Mouse (Mus musculus) neural tube, embryonic 14.5 days (tissue): ENCODE measurements around the gene Frmd4a. TPM values are rescaled to one million over a fixed set of nuclear protein-coding genes. Genes with fewer than 3 reads are reported as not detected.
"Not testable (repeated sequence)": the region's sequence is repeated elsewhere in the genome, so short reads cannot be mapped to it uniquely, and the experiment has no call there.

Experiments
- ATAC-seq: fragments of 200-750 bp; cut with Nextera tagmentation; 2 replicates; pipeline ENCODE4 v1.8.0; 2017; ENCODE audit warnings: low read depth, mild to moderate bottlenecking, moderate TSS enrichment, moderate library complexity
- H3K27ac ChIP-seq: fragments of 300-500 bp; sonication (generic); 2 replicates; pipeline ENCODE4 v1.5.1; 2014; ENCODE audit warnings: low read depth, mild to moderate bottlenecking, control low read depth, low read length, moderate library complexity, mixed read lengths
- H3K27me3 ChIP-seq: fragments of 300-500 bp; sonication (generic); 2 replicates; pipeline ENCODE4 v1.6.1; 2014; ENCODE audit warnings: low read length; ENCODE audit not compliant: control insufficient read depth, insufficient read depth
- H3K36me3 ChIP-seq: fragments of 300-500 bp; sonication (generic); 2 replicates; pipeline ENCODE4 v1.6.1; 2014; ENCODE audit warnings: low read length, mixed read lengths; ENCODE audit not compliant: control insufficient read depth, insufficient read depth
- H3K4me1 ChIP-seq: fragments of 300-500 bp; sonication (generic); 2 replicates; pipeline ENCODE4 v1.6.1; 2014; ENCODE audit warnings: low read length; ENCODE audit not compliant: control insufficient read depth, insufficient read depth
- H3K4me2 ChIP-seq: fragments of 300-500 bp; sonication (generic); 2 replicates; pipeline ENCODE4 v1.6.1; 2014; ENCODE audit warnings: mild to moderate bottlenecking, low read depth, low read length, control low read depth
- H3K4me3 ChIP-seq: fragments of 300-500 bp; sonication (generic); 2 replicates; pipeline ENCODE4 v1.5.1; 2014; ENCODE audit warnings: low read depth, low read length, control low read depth, mixed read lengths
- H3K9ac ChIP-seq: fragments of 300-500 bp; sonication (generic); replicated peaks from 2 replicates; pipeline ENCODE4 v1.6.1; 2014; ENCODE audit warnings: low read depth, mild to moderate bottlenecking, control low read depth, low read length, mixed read lengths
- H3K9me3 ChIP-seq: fragments of 300-500 bp; sonication (generic); 2 replicates; pipeline ENCODE4 v1.6.1; 2016; ENCODE audit warnings: low read length; ENCODE audit not compliant: control insufficient read depth
- WGBS: fragments of 180-500 bp; shearing (Covaris S2); extraction: QIAGEN DNeasy Blood & Tissue Kit; methylation state at CpG from one replicate; pipeline ENCODE4 v1.1.7; 2014; 5-methylcytosine and 5-hydroxymethylcytosine counted together
- polyA plus RNA-seq: library from polyadenylated mRNA; unstranded; fragments of >200 nt; fragmentation: Nextera tagmentation; extraction: Ambion mirVana; gene quantifications from 2 replicates; pipeline ENCODE4 v1.2.1, GENCODE M21; 2014

Frmd4a gene
- polyA plus RNA-seq, 1 experiment from 2014 or later: 67.4 TPM

DNA sequence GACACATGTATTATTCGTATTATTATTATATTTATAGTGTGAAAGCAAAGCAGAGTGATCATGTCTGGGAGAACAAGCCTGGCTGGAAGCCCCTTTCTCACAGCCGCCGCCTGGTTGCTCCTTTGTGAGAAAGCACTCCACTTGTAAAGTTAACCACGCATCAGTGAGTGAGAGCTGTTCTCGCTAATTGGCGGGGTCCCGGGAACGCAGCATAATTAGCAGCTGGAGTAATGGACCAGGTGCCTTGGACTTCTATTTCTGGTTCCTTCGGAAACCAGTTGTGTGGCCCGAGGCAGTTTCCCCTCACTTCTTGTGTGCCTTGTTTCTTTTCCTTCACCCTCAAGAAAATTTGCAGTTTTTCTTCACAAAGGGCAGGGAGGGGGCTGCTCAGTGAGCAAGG is 538.7 kb downstream of the Frmd4a start:
- ATAC-seq: 0 out of 2 replicates have a peak, but pooled peaks have one; percentile 30
- no peaks in the 10 kb centered on the region for H3K27me3 ChIP-seq
- H3K4me2 ChIP-seq: no peak overlapping the region
- H3K4me1 ChIP-seq: peaks cover 38% of the 10 kb centered on the region
- no peak overlapping the region for H3K9ac ChIP-seq
- H3K27ac ChIP-seq: 0 out of 2 replicates have a peak overlapping the region, but pooled peaks have one; percentile 45
- no peaks in the 10 kb centered on the region for H3K9me3 ChIP-seq
- WGBS: 15% methylated on average over 10 of the region's 10 CpGs
- H3K4me3 ChIP-seq: no peak overlapping the region
- no peaks in the 10 kb centered on the region for H3K36me3 ChIP-seq

DNA sequence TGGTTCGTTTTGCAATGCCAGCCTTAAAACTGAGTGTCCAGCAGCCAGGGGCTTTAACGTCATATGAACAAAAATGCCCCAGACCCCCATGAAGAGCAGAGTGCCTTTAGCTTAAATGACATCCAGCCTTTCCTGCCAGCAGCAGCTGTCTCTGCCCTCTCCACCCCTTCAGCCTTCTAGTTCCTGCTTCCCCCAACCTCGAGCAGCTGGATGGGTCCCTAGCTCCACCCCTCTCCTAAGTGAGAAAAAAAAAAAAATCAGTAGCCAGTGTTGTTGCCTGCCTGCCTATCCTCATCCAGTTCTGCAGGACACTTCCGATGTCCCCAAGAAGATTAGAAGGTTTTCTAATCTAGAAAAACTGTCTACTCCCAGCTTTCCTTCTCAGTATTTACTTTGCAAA is 539.5 kb downstream of the Frmd4a start:
- Histone ChIP-seq H3K9ac (no peak overlapping the region), H3K36me3 (no peaks in the 10 kb centered on the region), H3K9me3 (no peaks in the 10 kb centered on the region), H3K4me3 (no peak overlapping the region), H3K27ac (no peak overlapping the region; the same call in 1 of the 2 replicates), H3K4me1 (peaks cover 40% of the 10 kb centered on the region), H3K4me2 (no peak overlapping the region), H3K27me3 (no peaks in the 10 kb centered on the region)
- ATAC-seq: no peak
- WGBS: 29% methylated on average over 4 of the region's 4 CpGs

DNA sequence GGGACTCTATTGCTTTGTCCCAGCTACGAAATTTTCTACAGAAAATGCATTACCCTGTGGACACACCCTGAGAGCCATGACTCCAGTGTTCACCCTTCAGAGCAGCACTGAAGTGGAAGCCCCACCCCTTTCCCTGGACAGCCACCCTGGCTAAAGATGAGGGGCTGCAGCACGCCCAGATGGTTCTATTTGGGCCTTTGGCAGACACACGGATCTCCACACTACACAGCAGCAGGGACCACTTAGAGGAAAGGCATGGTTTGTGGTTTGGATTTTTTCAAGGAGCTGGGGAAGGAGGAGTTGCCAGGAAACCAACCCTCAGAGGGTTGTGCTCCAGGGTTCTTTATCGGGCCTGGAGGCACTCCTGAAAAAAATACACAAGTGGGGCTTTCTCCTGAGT is 539.9 kb downstream of the Frmd4a start:
- Histone ChIP-seq H3K4me2 (no peak overlapping the region), H3K4me1 (peaks cover 40% of the 10 kb centered on the region), H3K9ac (no peak overlapping the region), H3K9me3 (no peaks in the 10 kb centered on the region), H3K36me3 (no peaks in the 10 kb centered on the region), H3K4me3 (no peak overlapping the region), H3K27me3 (no peaks in the 10 kb centered on the region), H3K27ac (no peak overlapping the region)
- no peak for ATAC-seq
- 53% methylated on average over 4 of the region's 4 CpGs for WGBS

DNA sequence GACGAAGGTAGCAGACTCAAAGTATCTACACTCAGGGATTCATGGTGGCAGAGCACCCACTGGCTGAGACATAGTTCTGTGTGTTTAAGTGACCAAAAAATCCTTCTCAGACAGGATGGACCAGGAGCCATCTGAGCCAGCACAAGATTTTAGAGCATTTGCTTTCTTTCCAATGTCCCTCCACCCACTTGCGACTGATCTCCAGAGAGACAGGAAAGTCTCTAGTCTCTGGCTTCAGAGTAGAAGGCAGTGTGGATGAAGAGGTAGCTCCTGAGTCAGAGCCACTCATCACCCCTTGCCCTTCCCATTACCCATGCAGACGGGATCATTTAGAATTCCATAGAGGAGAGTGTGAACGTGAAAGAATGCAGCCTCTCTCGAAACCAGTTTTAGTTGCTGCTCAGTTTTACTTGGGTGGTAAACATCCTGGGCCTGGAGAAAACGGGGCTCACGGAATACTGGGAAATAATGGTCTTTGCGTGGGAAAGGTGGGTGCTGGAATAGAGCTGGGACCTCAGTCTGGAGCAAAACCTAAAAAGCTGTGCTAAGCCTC is 541.2 kb downstream of the Frmd4a start:
- no peak for ATAC-seq
- Histone ChIP-seq H3K4me2 (peak overlapping the region; percentile 59), H3K9ac (peak overlapping the region; percentile 48), H3K27ac (peak overlapping the region; percentile 87), H3K27me3 (no peaks in the 10 kb centered on the region), H3K4me3 (peak overlapping the region; percentile 33), H3K4me1 (peaks cover 40% of the 10 kb centered on the region), H3K36me3 (no peaks in the 10 kb centered on the region), H3K9me3 (no peaks in the 10 kb centered on the region)
- WGBS: 21% methylated on average over 8 of the region's 8 CpGs

DNA sequence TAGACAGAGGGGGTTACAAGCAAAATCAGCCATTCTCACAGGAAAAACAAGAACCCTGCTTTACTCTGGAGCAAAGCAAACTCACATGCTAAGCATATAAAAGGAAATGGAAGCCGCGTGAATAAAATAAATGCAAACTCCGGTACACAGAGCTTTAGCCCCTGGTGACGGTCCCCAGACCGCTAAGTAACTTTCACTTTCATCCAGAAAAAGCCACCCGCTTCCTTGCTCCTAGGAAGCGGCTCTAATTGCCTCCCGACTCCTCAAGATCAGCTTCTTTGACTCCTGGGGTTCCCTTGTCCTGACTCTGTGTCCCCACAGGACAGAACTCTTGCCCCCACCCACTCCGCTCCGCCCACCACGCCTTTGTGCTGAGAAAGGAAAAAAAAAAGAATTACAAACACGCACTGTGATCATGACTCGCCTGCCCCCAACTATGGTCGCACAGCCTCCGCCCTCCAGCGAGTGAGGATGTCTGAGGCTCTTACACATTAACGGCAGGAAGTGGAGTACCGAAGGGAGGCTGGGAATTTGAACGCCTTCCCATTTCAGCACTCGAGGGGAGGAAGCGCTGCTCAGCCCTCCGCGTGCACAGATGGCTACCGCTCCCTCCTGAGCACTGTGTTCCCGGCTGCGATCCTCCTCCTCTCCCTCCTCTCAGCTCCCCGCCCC is 541.8 kb downstream of the Frmd4a start:
- Histone ChIP-seq H3K27ac (peak overlapping the region; percentile 87), H3K9me3 (no peaks in the 10 kb centered on the region), H3K36me3 (no peaks in the 10 kb centered on the region), H3K4me2 (peak overlapping the region; percentile 59), H3K4me1 (peaks cover 40% of the 10 kb centered on the region), H3K27me3 (no peaks in the 10 kb centered on the region), H3K9ac (peak overlapping the region; percentile 48), H3K4me3 (peak overlapping the region; percentile 33)
- WGBS: under 1% methylated on average over 27 of the region's 27 CpGs
- ATAC-seq: peak; percentile 90

DNA sequence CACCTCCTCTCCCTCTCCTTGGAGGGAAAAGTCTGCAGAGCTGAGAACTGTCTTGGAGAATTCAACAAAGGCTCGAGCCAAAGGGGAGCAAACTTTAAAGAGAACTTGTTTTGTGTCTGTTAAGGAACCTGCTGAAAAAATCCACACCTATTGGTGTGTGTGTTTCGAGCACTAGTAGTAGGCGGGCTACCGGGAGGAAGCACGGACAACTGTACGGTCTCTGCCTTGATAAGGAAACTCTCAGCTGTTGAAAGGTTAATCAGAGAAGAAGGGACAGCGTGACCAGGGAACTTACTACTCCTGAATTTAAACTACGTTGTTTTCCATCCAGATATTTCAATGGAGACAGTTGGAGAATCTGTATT is 542.3 kb downstream of the Frmd4a start:
- H3K9me3 ChIP-seq: no peaks in the 10 kb centered on the region
- H3K9ac ChIP-seq: peak overlapping the region; percentile 48; the same call in 1 of the 2 replicates
- H3K4me2 ChIP-seq: peak overlapping the region; percentile 59
- peak overlapping the region; percentile 87; the same call in 1 of the 2 replicates for H3K27ac ChIP-seq
- peak; percentile 20; the same call in 1 of the 2 replicates for ATAC-seq
- no peaks in the 10 kb centered on the region for H3K27me3 ChIP-seq
- 2% methylated on average over 8 of the region's 8 CpGs for WGBS
- H3K36me3 ChIP-seq: no peaks in the 10 kb centered on the region
- H3K4me3 ChIP-seq: peak overlapping the region; percentile 33
- peaks cover 40% of the 10 kb centered on the region for H3K4me1 ChIP-seq

DNA sequence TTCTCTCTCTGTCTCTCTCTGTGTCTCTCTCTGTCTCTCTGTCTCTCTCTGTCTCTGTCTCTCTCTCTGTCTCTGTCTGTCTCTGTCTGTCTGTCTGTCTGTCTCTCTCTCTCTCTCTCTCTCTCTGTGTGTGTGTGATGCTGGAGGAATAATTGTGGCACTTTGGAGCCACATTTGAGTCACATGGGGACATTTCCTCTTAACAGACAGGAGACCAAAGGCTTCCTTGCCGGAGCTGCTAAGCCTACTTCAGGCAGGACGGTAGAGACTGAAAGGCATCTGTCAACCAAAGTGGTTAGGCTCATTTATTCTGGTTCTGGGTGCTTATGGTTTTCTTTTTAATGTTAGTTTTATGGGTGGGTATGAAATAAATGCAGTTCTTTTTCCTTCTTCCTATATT is 543.0 kb downstream of the Frmd4a start:
- peak overlapping the region; percentile 59 for H3K4me2 ChIP-seq
- not testable (repeated sequence) for ATAC-seq, H3K27me3 ChIP-seq, H3K9me3 ChIP-seq, H3K9ac ChIP-seq, H3K27ac ChIP-seq, H3K36me3 ChIP-seq
- peaks cover 37% of the 10 kb centered on the region for H3K4me1 ChIP-seq
- H3K4me3 ChIP-seq: peak overlapping the region; percentile 33; the same call in 1 of the 2 replicates
- 22% methylated on average over 2 of the region's 2 CpGs for WGBS

DNA sequence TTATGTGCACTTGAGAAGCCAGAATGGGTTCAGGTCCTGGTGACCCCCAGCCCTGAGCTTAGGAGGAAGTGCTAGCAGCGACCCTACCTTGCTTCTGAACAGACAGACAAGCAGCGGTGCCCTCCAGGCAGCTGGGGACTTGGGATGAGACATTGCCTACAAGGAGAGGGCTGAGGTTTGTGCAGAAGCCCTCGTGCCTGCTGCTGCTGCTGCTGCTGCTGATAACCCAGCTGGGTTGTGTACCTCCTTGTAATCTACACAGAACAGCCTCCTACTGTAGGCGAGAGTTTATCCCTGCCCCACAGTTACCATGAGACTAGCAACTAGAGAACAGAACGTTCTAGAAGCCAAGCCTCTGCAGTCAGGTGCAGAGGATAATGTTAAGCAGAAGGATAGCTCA is 543.7 kb downstream of the Frmd4a start:
- no peak overlapping the region; the same call in 1 of the 2 replicates for H3K9ac ChIP-seq
- no peak for ATAC-seq
- H3K27ac ChIP-seq: no peak overlapping the region
- H3K4me1 ChIP-seq: peaks cover 30% of the 10 kb centered on the region
- H3K36me3 ChIP-seq: peaks cover 4% of the 10 kb centered on the region
- no peaks in the 10 kb centered on the region for H3K9me3 ChIP-seq
- H3K27me3 ChIP-seq: no peaks in the 10 kb centered on the region
- peak overlapping the region; percentile 59 for H3K4me2 ChIP-seq
- peak overlapping the region; percentile 9 for H3K4me3 ChIP-seq
- WGBS: 49% methylated on average over 5 of the region's 5 CpGs

DNA sequence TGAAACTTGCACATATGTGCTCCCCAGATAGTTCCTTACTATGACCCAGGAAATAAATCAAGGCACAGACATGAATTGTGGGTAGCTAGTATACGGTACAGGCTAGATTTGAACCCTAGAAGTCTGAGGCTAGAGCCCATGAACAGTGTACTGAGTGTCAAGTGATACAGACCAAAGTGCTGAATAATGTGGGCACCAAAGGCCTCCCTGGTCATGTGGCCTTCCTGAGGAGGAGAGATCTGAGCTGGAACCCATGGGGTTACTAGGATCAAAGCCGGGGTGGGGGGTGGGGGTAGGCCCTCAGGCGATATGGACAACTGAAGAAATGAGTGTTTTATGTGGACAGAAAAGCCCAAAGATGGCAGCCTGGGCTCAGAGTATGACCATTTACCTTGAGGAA is 544.9 kb downstream of the Frmd4a start:
- Histone ChIP-seq H3K4me1 (peaks cover 18% of the 10 kb centered on the region), H3K9ac (no peak overlapping the region), H3K4me2 (peak overlapping the region; percentile 59), H3K27me3 (no peaks in the 10 kb centered on the region), H3K36me3 (peaks cover 13% of the 10 kb centered on the region), H3K27ac (no peak overlapping the region), H3K4me3 (no peak overlapping the region), H3K9me3 (no peaks in the 10 kb centered on the region)
- 80% methylated on average over 3 of the region's 3 CpGs for whole genome bisulfite sequencing
- no peak for ATAC-seq
